Mouse (Mus musculus) natural killer cell, adult 2 months (primary cell): ENCODE measurements around the gene Sh3rf3.
"Not testable (repeated sequence)": the region's sequence is repeated elsewhere in the genome, so short reads cannot be mapped to it uniquely, and the experiment has no call there.

Experiments
- DNase-seq, 2 experiments: peaks; one replicate each; pipeline ENCODE4 v3.0.0; 2022; ENCODE audit warnings: low spot score in 2 of 2

The Sh3rf3 gene

GRCm38 (mm10) chr10:58981674-58982329 is 168.6 kb downstream of the Sh3rf3 start:
- no peak for DNase-seq

GRCm38 (mm10) chr10:58982546-58983154 is 169.5 kb downstream of the Sh3rf3 start:
- no peak for DNase-seq

- no peak for DNase-seq
Measured at GRCm38 (mm10) chr10:58991611-58992010, 178.5 kb downstream of the Sh3rf3 start.

GRCm38 (mm10) chr10:58994726-58995125 is 181.6 kb downstream of the Sh3rf3 start:
- DNase-seq: no peak

GRCm38 (mm10) chr10:58995132-58995531 is 182.0 kb downstream of the Sh3rf3 start:
- DNase-seq: no peak

- no peak for DNase-seq
Measured at GRCm38 (mm10) chr10:59002361-59002760, 189.2 kb downstream of the Sh3rf3 start.

GRCm38 (mm10) chr10:59011415-59011814 is 198.3 kb downstream of the Sh3rf3 start:
- no peak for DNase-seq

- DNase-seq: no peak
Measured at GRCm38 (mm10) chr10:59013618-59014017, 200.5 kb downstream of the Sh3rf3 start.

- no peak for DNase-seq
Measured at GRCm38 (mm10) chr10:59019302-59019973, 206.3 kb downstream of the Sh3rf3 start.

- no peak for DNase-seq
Measured at GRCm38 (mm10) chr10:59050434-59050833, 237.3 kb downstream of the Sh3rf3 start.

- DNase-seq: no peak
Measured at GRCm38 (mm10) chr10:59056294-59056693, 243.1 kb downstream of the Sh3rf3 start.

GRCm38 (mm10) chr10:59066804-59067203 is 253.6 kb downstream of the Sh3rf3 start:
- no peak for DNase-seq

- no peak for DNase-seq
Measured at GRCm38 (mm10) chr10:59072827-59073226, 259.7 kb downstream of the Sh3rf3 start.

- DNase-seq: no peak
Measured at GRCm38 (mm10) chr10:59076681-59077080, 263.5 kb downstream of the Sh3rf3 start.

GRCm38 (mm10) chr10:59077909-59078308 is 264.8 kb downstream of the Sh3rf3 start:
- no peak for DNase-seq

- DNase-seq: no peak
Measured at GRCm38 (mm10) chr10:59085604-59086003, 272.4 kb downstream of the Sh3rf3 start.

- no peak for DNase-seq
Measured at GRCm38 (mm10) chr10:59086578-59086977, 273.4 kb downstream of the Sh3rf3 start.

GRCm38 (mm10) chr10:59089861-59090621 is 276.9 kb downstream of the Sh3rf3 start:
- no peak for DNase-seq

- no peak for DNase-seq
Measured at GRCm38 (mm10) chr10:59090622-59090971, 277.4 kb downstream of the Sh3rf3 start.

GRCm38 (mm10) chr10:59091556-59091955 is 278.4 kb downstream of the Sh3rf3 start:
- DNase-seq: no peak

- no peak for DNase-seq
Measured at GRCm38 (mm10) chr10:59091988-59092387, 278.8 kb downstream of the Sh3rf3 start.

GRCm38 (mm10) chr10:59103076-59103475 is 289.9 kb downstream of the Sh3rf3 start:
- DNase-seq: not testable (repeated sequence)
